Mouse (Mus musculus) MEL (cell line): ENCODE measurements at regions not wholly inside any gene's neighbourhood (a gene's known extent, or its start where the extent isn't known, plus 50 kb on each side); places are given as distances from the start of the nearest gene placed in this dataset.

Experiments used
- DNase-seq: peaks from one replicate; pipeline ENCODE4 v3.0.0; 2011; ENCODE audit warnings: low read depth, low spot score
- H3K27ac ChIP-seq: 2 replicates; pipeline ENCODE4 v1.5.1; 2012; ENCODE audit warnings: low read depth, mild to moderate bottlenecking, control low read depth, low read length, moderate library complexity; ENCODE audit not compliant: control insufficient read depth
- H3K27me3 ChIP-seq, 2 experiments: fragments of 150-350 bp in 1 of 2; sonication (generic) in 1 of 2; 2 replicates each; pipeline ENCODE4 v1.6.1; 2012; ENCODE audit warnings: low read length in 2 of 2, mild to moderate bottlenecking in 2 of 2, improper control_type of control experiment in 1 of 2, moderate library complexity in 1 of 2; ENCODE audit not compliant: insufficient read depth in 2 of 2, control insufficient read depth in 1 of 2
- H3K36me3 ChIP-seq, 2 experiments: 2 replicates each; pipeline ENCODE4 v1.6.1; 2012 to 2014; ENCODE audit warnings: low read length in 2 of 2, improper control_type of control experiment in 1 of 2, inconsistent platforms in 1 of 2, mild to moderate bottlenecking in 1 of 2; ENCODE audit not compliant: insufficient read depth in 2 of 2, control insufficient read depth in 1 of 2
- H3K4me1 ChIP-seq, 2 experiments: fragments of 150-350 bp in 1 of 2; sonication (generic) in 1 of 2; 2 replicates each; pipeline ENCODE4 v1.6.1; 2012; ENCODE audit warnings: low read length in 2 of 2, improper control_type of control experiment in 1 of 2, mild to moderate bottlenecking in 1 of 2; ENCODE audit not compliant: insufficient read depth in 2 of 2, control insufficient read depth in 1 of 2
- H3K4me3 ChIP-seq, 2 experiments: fragments of 150-350 bp in 1 of 2; sonication (generic) in 1 of 2; 2 replicates each; pipeline ENCODE4 v1.5.1; 2012; ENCODE audit warnings: low read depth in 2 of 2, low read length in 2 of 2, mild to moderate bottlenecking in 2 of 2, moderate library complexity in 2 of 2, control low read depth in 1 of 2, improper control_type of control experiment in 1 of 2; ENCODE audit not compliant: control insufficient read depth in 1 of 2, insufficient read depth in 1 of 2
- H3K79me2 ChIP-seq: 2 replicates; pipeline ENCODE4 v1.6.1; 2012; ENCODE audit warnings: mild to moderate bottlenecking, low read length, moderate library complexity; ENCODE audit not compliant: control insufficient read depth, poor library complexity, insufficient read depth
- H3K9ac ChIP-seq: 2 replicates; pipeline ENCODE4 v1.6.1; 2012; ENCODE audit warnings: low read depth, mild to moderate bottlenecking, control low read depth, low read length, moderate library complexity; ENCODE audit not compliant: control insufficient read depth, poor library complexity, severe bottlenecking
- H3K9me3 ChIP-seq: fragments of 150-350 bp; sonication (generic); replicated peaks from 2 replicates; pipeline ENCODE4 v1.6.1; 2012; ENCODE audit warnings: mild to moderate bottlenecking, low read length, improper control_type of control experiment, moderate library complexity; ENCODE audit not compliant: insufficient read depth
- E2F4 ChIP-seq: IDR thresholded peaks from 2 replicates; pipeline ENCODE4 v1.6.1; 2011; ENCODE audit warnings: low read depth, low read length, improper control_type of control experiment, borderline replicate concordance
- EP300 ChIP-seq, 2 experiments: IDR thresholded peaks; 2 replicates each; pipeline ENCODE4 v1.6.1; 2011; ENCODE audit warnings: improper control_type of control experiment in 2 of 2, low read length in 2 of 2, low read depth in 1 of 2, mild to moderate bottlenecking in 1 of 2
- ETS1 ChIP-seq: IDR thresholded peaks from 2 replicates; pipeline ENCODE4 v1.6.1; 2012; ENCODE audit warnings: low read depth, mild to moderate bottlenecking, inconsistent platforms, low read length, improper control_type of control experiment, moderate library complexity
- MAX ChIP-seq: IDR thresholded peaks from 2 replicates; pipeline ENCODE4 v1.6.1; 2011; ENCODE audit warnings: low read length, improper control_type of control experiment
- MXI1 ChIP-seq: IDR thresholded peaks from 2 replicates; pipeline ENCODE4 v1.6.1; 2011; ENCODE audit warnings: mild to moderate bottlenecking, low read depth, low read length, improper control_type of control experiment
- NELFE ChIP-seq: IDR thresholded peaks from 2 replicates; pipeline ENCODE4 v1.6.1; 2011; ENCODE audit warnings: low read depth, low read length, improper control_type of control experiment
- POLR2AphosphoS5 ChIP-seq: IDR thresholded peaks from 2 replicates; pipeline ENCODE4 v1.6.1; 2012; ENCODE audit warnings: low read depth, borderline replicate concordance, mild to moderate bottlenecking, inconsistent platforms, low read length, moderate library complexity, mixed read lengths
- RCOR1 ChIP-seq: IDR thresholded peaks from 2 replicates; pipeline ENCODE4 v1.6.1; 2012; ENCODE audit warnings: low read depth, mild to moderate bottlenecking, inconsistent platforms, low read length, improper control_type of control experiment
- SMC3 ChIP-seq: IDR thresholded peaks from 2 replicates; pipeline ENCODE4 v1.6.1; 2011; ENCODE audit warnings: low read depth, low read length, improper control_type of control experiment
- TAL1 ChIP-seq: IDR thresholded peaks from 2 replicates; pipeline ENCODE4 v1.6.1; 2012; ENCODE audit warnings: mild to moderate bottlenecking, inconsistent platforms, low read length, moderate library complexity, mixed read lengths
- TBP ChIP-seq: IDR thresholded peaks from 2 replicates; pipeline ENCODE4 v1.8.0; 2011; ENCODE audit warnings: low read depth, low read length, improper control_type of control experiment
- UBTF ChIP-seq: IDR thresholded peaks from 2 replicates; pipeline ENCODE4 v1.6.1; 2012; ENCODE audit warnings: low read depth, mild to moderate bottlenecking, inconsistent platforms, low read length, improper control_type of control experiment, moderate library complexity, borderline replicate concordance; ENCODE audit not compliant: insufficient read depth
- ZKSCAN1 ChIP-seq: IDR thresholded peaks from 2 replicates; pipeline ENCODE4 v1.6.1; 2012; ENCODE audit warnings: low read depth, mild to moderate bottlenecking, inconsistent platforms, low read length, improper control_type of control experiment, moderate library complexity

DNA sequence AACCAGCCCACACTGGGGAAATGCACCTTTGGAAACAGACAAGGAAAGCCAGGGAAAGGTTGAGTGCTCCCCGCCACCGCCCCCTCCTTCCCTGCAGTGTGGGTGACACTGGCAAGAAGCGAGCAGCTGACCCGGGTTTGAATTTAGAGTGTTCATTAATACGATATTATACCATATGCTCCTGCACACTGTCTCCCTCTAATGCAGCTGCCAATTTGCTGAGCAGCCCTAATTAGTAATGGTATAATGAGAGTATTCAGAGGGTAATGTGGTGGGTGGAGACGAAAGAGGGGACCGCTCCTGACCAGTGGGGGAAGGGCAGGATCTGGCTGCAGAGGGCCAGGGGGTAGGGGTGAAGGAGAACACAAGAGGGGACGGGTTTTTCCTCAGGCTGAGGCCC is 111.9 kb upstream of the Lhx1 start:
- Histone ChIP-seq H3K4me3 (no peak overlapping the region), H3K4me1 (no peaks in the 10 kb centered on the region), H3K79me2 (no peaks in the 10 kb centered on the region), H3K36me3 (no peaks in the 10 kb centered on the region), H3K9me3 (no peaks in the 10 kb centered on the region), H3K9ac (no peak overlapping the region), H3K27me3 (peaks cover 0 to 3% of the 10 kb centered on the region in 2 experiments; a peak in 2 of 4 replicates), H3K27ac (no peak overlapping the region)
- TF ChIP-seq NELFE = no peak
- no peak for TF ChIP-seq TAL1
- TF ChIP-seq ZKSCAN1 = no peak
- no peak for TF ChIP-seq EP300 (IDR thresholded peaks at IDR 0.05; ENCODE audit: low read depth in 1 of 2, low read length in 2 of 2)
- no peak for TF ChIP-seq E2F4
- no peak for TF ChIP-seq MAX
- DNase-seq = no peak

DNA sequence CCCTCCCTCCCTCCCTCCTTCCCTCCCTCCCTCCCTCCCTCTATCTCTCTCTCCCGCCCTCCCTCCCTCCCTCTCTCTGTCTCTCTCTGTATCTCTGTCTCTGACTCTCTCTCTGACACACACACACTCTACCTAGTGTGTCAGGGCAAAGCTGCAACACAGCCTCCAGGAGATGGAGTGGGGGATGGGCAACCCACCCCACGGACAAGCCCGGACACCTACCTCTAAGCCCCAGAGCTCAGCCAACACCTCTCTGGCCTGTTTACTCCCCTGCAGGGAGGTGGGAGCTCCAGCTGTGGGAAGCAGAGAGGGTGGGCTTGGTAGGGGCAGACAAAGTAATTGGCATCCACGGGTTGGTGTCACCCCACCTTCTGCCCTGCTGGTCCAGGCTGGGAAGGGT is 109.7 kb upstream of the Lhx1 start:
- no peak for TF ChIP-seq TBP
- TF ChIP-seq POLR2AphosphoS5 = no peak
- no peak for TF ChIP-seq RCOR1
- TF ChIP-seq UBTF = no peak
- TF ChIP-seq TAL1 = no peak
- TF ChIP-seq ETS1 = no peak
- no peak for TF ChIP-seq MXI1
- no peak for DNase-seq
- Histone ChIP-seq H3K27me3 (peaks cover 6 to 9% of the 10 kb centered on the region in 2 experiments), H3K36me3 (no peaks in the 10 kb centered on the region), H3K79me2 (no peaks in the 10 kb centered on the region), H3K9ac (no peak overlapping the region), H3K9me3 (no peaks in the 10 kb centered on the region), H3K4me3 (no peak overlapping the region), H3K4me1 (no peaks in the 10 kb centered on the region), H3K27ac (no peak overlapping the region)

DNA sequence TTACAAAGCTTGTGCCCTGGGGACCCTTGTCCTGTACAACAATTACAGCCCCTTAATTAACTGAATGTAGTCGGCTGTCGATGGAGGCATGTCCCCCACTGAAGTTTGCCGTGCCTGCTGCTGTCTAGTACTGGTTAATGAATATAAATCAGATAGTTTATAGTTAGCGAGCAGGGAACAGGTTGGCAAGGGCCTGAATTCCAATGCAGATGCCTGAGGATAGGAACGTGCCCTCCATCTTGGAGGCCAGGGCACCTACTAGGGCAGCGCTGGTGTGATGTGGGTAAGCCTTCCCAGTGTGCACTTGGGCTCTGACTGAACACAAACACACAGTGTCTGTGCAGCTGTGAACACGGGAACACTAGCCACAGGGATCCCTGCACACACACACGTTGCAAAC is 108.0 kb upstream of the Lhx1 start:
- Histone ChIP-seq H3K9me3 (no peaks in the 10 kb centered on the region), H3K79me2 (no peaks in the 10 kb centered on the region), H3K4me3 (no peak overlapping the region), H3K9ac (no peak overlapping the region), H3K27me3 (peaks cover 6 to 15% of the 10 kb centered on the region in 2 experiments), H3K36me3 (no peaks in the 10 kb centered on the region)
- DNase-seq = no peak
- TF ChIP-seq SMC3 (no peak), MAX (no peak)
- TF ChIP-seq, all 39 proteins: peak for 0
- H3K4me1 ChIP-seq = no peaks in the 10 kb centered on the region
- H3K27ac ChIP-seq = no peak overlapping the region
